Mouse (Mus musculus) adrenal gland, adult 18-20 months (tissue): Measurements from ENCODE around the gene Pdia4. TPM values are rescaled to one million over a fixed set of nuclear protein-coding genes. Genes with fewer than 3 reads are reported as not detected.
"Not testable (repeated sequence)": the region's sequence is repeated elsewhere in the genome, so short reads cannot be mapped to it uniquely, and the experiment has no call there.

Experiments used
- DNase-seq, 2 experiments: peaks; one replicate each; pipeline ENCODE4 v3.0.0; 2021 to 2022; ENCODE audit warnings: low spot score in 2 of 2
- total RNA-seq, 2 experiments: library from RNA; stranded (reverse); gene quantifications; 1 replicate in 1 of 2; 2 replicates in 1 of 2; pipeline ENCODE4 v1.2.3; 2021

Pdia4 gene
- total RNA-seq, 2 experiments from 2014 or later, result 83.4 to 86.3 TPM

GRCm38 (mm10) chr6:47812271-47812915 lies 837 bp downstream of the Pdia4 start:
- no peak for DNase-seq

GRCm38 (mm10) chr6:47811324-47811723 lies 1.9 kb downstream of the Pdia4 start:
- DNase-seq, result no peak

- no peak for DNase-seq
Observed at GRCm38 (mm10) chr6:47810181-47810580, 3.0 kb downstream of the Pdia4 start.

- DNase-seq, result no peak
Observed at GRCm38 (mm10) chr6:47809053-47809452, 4.2 kb downstream of the Pdia4 start.

GRCm38 (mm10) chr6:47808545-47808944 lies 4.7 kb downstream of the Pdia4 start:
- DNase-seq, result no peak

- DNase-seq, result no peak
Observed at GRCm38 (mm10) chr6:47807419-47807818, 5.8 kb downstream of the Pdia4 start.

GRCm38 (mm10) chr6:47805520-47805919 lies 7.7 kb downstream of the Pdia4 start:
- no peak for DNase-seq

- peak; percentile 42 to 48 for DNase-seq
Observed at GRCm38 (mm10) chr6:47799079-47799478, 14.2 kb downstream of the Pdia4 start.

GRCm38 (mm10) chr6:47794106-47794830 lies 19.0 kb downstream of the Pdia4 start:
- DNase-seq, result no peak

GRCm38 (mm10) chr6:47793284-47793683 lies 19.9 kb downstream of the Pdia4 start:
- DNase-seq, result peak in 1 of 2 experiments; percentile 12

- peak in 1 of 2 experiments; percentile 10 for DNase-seq
Observed at GRCm38 (mm10) chr6:47792533-47792932, 20.7 kb downstream of the Pdia4 start.

GRCm38 (mm10) chr6:47790745-47791144 lies 22.5 kb downstream of the Pdia4 start:
- no peak for DNase-seq

- DNase-seq, result no peak
Observed at GRCm38 (mm10) chr6:47788821-47789220, 24.4 kb downstream of the Pdia4 start.

GRCm38 (mm10) chr6:47787941-47788736 lies 25.1 kb downstream of the Pdia4 start:
- DNase-seq, result peak; percentile 70 to 76

- no peak for DNase-seq
Observed at GRCm38 (mm10) chr6:47784707-47785412, 28.4 kb downstream of the Pdia4 start.

- DNase-seq, result peak; percentile 18 to 30
Observed at GRCm38 (mm10) chr6:47781091-47781968, 31.9 kb downstream of the Pdia4 start.

- DNase-seq, result peak in 1 of 2 experiments; percentile 18
Observed at GRCm38 (mm10) chr6:47780576-47781013, 32.6 kb downstream of the Pdia4 start.

GRCm38 (mm10) chr6:47771760-47772159 lies 41.5 kb downstream of the Pdia4 start:
- peak in 1 of 2 experiments; percentile 1 for DNase-seq

GRCm38 (mm10) chr6:47771113-47771512 lies 42.1 kb downstream of the Pdia4 start:
- peak in 1 of 2 experiments; percentile 1 for DNase-seq

- DNase-seq, result not testable (repeated sequence)
Observed at GRCm38 (mm10) chr6:47769861-47770260, 43.4 kb downstream of the Pdia4 start.
